Mouse (Mus musculus) CD4-positive, CD25-positive, alpha-beta regulatory T cell (primary cell): ENCODE measurements around the gene Vcpkmt. TPM values are rescaled to one million over a fixed set of nuclear protein-coding genes. Genes with fewer than 3 reads are reported as not detected.

Source experiments
- polyA plus RNA-seq: library from polyadenylated mRNA; unstranded; fragments of 100-300 nt; shearing (Covaris generic); gene quantifications from one replicate; pipeline ENCODE4 v1.2.1, GENCODE M21; 2017

Vcpkmt gene
- polyA plus RNA-seq, result 5.3 TPM

DNA sequence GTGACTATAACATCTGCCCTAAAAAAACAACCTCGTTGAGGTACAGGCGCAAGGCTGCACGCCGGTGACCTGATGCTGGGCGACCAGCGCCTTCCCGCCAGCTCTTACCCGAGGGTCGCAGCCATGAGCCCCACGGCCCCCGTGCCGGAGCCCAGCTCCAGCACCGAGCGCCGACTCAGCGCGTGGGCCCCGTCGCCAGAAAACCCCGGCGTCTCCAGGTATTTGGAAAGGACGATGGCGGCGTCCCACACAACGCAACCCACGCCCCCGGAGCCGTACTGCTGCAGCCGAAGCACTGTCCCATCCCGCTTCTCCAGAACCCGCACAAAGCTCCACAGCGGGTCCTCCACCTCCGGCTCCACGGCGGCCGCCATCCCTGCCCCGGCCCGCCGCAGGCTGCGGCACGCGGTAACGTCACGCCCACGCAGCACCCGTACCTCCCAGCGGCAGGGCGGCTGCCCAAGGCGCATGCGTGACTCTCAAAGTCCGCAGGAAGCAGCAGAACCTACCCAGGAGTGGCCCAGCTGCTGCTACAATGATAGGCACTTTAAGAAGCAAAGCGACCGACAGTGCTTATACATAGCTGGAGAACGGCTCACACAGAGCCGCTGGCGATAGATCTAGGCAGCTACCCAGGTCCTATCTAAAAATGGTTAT, at the start of gene Vcpkmt:
Gene Vcpkmt, minus strand, starts transcription at position 416 of the 657 bp plus-strand sequence.

Other genes starting within 250 kb of the Vcpkmt start
- gene Nemf, start 225.9 kb downstream of the Vcpkmt start, polyA plus RNA-seq, result 123 TPM
- gene Arf6, start 210.9 kb downstream of the Vcpkmt start, polyA plus RNA-seq, result 343 TPM
- 6.1 TPM for gene Gm9887, start 210.6 kb downstream of the Vcpkmt start, polyA plus RNA-seq
- 16.9 TPM for gene Sos2, start 98.8 kb upstream of the Vcpkmt start, polyA plus RNA-seq
- gene L2hgdh, start 141.8 kb upstream of the Vcpkmt start, polyA plus RNA-seq, result 7.1 TPM
- gene Atp5s, start 141.9 kb upstream of the Vcpkmt start, polyA plus RNA-seq, result 27.7 TPM
- not detected for gene Cdkl1, start 208.2 kb upstream of the Vcpkmt start, polyA plus RNA-seq